Mouse (Mus musculus): ENCODE measurements around the gene Tfap2a.

DNA sequence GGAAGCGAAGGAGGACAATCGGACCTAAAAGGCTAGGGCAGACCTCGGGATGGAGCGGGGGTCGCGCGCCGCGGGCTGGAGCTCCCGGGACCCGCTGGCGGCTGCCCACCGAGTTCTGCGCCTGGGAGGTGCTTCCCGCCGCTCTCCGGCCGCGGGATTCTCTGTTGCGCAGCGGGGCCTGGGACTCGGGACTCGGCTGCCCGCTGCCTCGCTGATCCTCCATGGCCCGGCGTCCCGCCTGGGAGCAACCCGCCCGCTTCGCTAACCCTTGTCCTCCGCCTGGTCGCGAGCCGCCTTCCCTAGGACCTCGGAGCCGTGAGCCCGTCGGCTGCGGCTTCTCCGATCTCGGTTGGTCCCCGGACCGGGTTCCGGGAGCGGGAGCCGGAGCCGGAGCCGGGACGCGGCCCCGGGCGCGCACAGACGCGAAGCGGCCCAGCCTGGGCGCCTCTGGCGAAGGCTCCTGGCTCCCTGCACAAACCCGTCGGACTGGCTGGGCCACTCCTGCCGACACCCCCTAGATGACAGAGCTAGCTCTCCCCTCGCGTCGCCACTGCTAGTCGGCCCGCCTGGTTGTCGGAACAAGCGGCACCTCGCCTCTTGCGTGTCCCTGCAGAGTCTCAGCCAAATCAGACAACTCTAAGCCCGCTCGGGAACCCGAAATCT is 6.9 kb downstream of the Tfap2a start:
- no peak for TF ChIP-seq CTCF (IDR thresholded peaks at IDR 0.05; ENCODE audit: borderline replicate concordance, insufficient read depth, low read depth, low read length)
- TF ChIP-seq POLR2A (IDR thresholded peaks at IDR 0.05; ENCODE audit: borderline replicate concordance, insufficient read depth, low read length), result no peak; the same call in 1 of the 2 replicates

Measured in cerebellum, adult 2 months (tissue).